Mouse (Mus musculus) cerebellum, adult 8-10 months (tissue): ENCODE data around the gene Hoxc13.

Source experiments
- DNase-seq: peaks from one replicate; pipeline ENCODE4 v3.0.0; 2022

Hoxc13 gene

DNA sequence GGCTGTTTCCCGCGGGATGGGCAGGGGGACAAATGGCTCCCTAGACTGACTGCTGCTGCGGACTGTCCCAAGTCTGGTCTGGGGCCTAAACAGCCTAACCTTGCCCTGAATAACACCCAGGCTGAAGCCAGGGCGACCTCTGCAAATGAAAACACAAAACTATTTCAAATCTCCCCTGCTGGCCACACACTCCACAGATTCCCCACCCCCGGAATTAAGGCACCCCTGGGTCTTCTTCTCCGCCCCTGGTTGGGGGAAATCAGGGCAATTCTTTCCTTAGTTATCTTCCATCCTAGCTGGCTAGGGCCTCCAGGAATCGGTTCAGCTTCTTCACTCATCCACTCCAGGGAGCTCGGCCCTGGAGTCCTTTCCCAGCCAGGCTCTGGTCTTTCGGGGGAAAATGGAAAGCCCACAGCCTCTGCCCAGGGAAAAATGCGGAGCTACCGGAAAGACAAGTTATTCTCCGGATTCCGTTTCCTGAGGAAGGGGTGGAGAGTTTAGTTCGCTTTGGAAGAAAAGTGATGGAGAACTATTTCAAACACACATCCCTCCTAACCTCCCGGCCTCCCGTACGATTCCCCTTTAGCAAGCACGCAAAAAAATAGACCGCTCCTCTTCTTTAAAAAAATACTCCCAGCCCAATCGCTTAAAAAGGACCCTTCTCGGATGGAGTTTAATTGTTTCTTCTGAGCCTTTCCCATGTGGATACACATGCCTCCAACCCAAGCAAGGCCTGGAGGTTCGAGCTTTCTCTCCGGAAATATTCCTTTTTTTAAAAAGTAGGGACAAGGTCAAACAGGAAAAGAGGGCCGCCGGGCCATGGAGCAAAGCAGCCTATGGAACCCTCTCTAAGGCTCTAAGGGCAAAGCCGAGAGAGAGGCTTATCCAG, 44.3 kb downstream of the Hoxc13 start:
- no peak for DNase-seq

DNA sequence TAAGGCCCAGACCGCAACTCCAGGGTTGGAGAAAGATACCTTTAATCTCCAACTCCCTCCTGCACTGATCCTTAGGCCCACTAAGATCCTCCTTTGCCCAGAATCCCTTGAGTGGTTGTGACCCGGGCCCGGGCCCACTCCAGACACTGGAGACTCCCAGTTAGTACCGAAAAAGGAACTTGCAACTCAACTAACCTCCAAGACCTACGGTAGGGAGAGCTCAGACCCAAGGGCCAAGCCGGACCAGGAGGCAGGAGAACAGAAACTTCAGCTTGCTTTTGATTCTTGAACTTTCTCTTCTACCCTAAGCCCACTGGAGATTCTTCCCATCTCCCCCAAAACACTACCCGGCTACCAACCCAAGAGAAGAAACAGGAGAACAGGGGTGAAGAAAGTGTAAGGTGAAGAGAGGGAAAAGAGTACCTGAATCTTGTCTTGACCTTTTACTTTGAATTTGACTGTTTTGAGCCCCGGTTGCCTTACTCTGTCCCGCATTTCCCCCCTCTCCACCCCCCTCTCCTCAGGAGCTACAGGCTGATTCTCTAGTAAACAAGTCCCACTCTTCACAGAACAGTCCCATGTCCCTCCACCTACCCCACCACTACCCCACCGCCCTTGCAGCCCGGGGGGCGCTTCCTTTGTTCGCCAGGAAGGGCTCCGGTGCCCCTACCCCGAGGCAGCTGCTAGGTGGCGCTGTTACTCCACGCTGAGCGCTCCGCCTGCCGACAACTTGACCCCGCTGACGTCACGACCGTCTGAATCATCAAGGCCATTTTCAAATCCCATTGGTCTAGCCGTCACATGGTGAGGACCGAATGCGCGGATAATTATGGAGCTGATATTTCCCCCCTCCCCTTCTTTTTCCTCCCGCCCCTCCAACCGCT, 45.2 kb downstream of the Hoxc13 start:
- no peak for DNase-seq

DNA sequence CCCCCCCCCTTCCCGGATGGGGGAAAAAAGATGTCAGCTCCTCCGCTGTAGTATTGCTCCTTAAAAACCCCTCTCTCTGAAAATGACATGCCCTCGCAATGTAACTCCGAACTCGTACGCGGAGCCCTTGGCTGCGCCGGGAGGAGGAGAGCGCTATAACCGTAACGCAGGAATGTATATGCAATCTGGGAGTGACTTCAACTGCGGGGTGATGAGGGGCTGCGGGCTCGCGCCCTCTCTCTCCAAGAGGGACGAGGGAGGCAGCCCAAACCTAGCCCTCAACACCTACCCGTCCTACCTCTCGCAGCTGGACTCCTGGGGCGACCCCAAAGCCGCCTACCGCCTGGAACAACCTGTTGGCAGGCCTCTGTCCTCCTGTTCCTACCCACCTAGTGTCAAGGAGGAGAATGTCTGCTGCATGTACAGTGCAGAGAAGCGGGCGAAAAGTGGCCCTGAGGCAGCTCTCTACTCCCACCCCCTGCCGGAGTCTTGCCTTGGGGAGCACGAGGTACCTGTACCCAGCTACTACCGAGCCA, 45.9 kb downstream of the Hoxc13 start, which contains the start of gene Hoxc10:
Hoxc10 (plus strand) TSS at position 21 of the 536 bp plus-strand sequence.
- DNase-seq, result no peak

DNA sequence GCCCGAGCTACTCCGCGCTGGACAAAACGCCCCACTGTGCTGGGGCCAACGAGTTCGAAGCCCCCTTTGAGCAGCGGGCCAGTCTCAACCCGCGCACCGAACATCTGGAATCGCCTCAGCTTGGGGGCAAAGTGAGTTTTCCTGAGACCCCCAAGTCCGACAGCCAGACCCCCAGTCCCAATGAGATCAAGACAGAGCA, 46.3 kb downstream of the Hoxc13 start, which contains the start of gene Hoxc5:
Hoxc5 (plus strand) TSS at position 132 of the 199 bp plus-strand sequence.
- DNase-seq, result no peak

DNA sequence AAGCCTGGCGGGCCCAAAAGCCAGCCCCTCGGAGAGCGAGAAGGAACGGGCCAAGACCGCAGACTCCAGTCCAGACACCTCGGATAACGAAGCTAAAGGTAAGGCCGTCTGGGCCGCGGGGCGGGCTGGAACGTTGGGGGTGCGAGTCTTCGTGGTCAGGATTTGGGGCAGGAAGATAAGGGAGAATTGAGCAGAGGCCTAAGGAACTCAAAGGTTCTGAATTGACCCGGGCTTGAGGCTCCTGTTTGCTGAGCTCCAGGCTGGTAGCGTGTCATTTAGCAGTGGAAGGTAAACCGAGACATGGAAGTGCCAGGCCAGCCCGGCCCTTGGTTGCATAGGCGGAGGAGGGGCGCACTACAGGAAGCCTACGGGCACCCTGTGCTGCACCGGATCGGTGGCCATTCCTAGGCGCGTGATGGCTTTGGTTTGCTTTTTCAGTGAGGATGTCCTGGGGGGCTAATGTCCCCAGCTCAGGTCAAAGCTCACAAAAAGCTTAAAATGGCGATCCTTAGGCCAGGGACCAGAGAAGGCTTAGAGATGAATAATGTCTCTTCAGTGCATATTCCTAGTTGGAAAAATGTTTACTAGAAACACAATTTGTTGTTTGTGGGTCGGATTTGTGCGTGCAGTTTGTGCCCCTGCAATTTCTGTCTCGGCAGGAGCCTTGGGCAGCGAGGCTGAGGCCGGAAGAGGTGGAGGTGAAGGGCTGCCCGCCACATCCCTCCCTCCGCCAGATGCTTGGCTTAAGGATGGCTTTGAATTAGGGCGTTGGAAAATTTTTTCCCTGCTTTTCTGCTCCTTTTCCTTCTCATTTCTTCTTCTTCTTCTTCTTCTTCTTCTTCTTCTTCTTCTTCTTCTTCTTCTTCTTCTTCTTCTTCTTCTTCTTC, 46.9 kb downstream of the Hoxc13 start:
- DNase-seq, result no peak

DNA sequence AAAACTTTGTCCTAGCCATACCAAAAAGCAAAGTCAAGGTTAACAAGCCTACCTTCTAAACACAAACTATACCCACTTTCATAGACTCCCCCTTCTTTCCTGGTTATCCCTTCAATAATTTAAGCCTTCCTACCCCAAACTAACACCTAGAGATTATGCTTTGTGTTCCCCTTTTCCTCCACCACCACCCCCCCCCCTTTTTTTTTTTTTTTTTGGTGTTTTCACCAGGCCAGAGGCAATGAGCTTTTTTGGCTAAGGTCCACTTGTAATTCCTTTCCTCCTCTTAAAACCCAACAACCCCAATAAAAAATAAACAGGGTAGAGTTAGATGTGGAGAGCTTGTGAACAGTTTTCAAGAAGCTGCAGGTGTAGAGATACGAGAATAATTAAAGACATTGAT, 48.4 kb downstream of the Hoxc13 start:
- no peak for DNase-seq

DNA sequence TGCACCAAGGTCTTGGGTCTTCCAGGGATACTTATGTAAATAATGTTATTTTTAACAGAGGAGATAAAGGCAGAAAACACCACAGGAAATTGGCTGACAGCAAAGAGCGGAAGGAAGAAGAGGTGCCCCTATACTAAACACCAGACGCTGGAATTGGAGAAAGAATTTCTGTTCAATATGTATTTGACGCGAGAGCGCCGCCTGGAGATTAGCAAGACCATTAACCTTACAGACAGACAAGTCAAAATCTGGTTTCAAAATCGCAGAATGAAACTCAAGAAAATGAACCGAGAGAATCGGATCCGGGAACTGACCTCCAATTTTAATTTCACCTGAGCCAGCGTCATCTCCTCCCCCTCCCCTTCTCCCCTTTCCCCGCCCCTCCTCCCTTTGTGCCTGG, 49.8 kb downstream of the Hoxc13 start:
- no peak for DNase-seq

DNA sequence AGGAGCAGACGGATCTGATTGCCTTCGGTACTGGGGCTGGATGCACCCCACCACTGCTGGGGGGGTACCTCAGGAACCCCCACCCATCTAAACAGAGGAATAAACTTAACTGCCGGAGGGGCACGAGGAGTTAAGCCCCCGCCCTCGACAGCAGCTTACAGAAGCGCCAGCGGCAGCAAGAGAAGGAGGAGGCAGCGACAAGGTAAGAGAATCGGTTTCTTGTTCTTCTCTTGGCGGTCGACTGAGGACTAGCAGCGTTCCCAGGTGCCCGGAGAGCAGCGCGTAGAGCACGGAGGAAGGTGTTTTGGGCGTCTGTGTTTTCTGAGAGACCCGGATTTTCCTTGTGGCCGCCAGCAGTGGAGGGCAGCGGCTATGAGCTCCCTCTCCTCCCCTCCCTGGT, 51.4 kb downstream of the Hoxc13 start:
- DNase-seq, result no peak

DNA sequence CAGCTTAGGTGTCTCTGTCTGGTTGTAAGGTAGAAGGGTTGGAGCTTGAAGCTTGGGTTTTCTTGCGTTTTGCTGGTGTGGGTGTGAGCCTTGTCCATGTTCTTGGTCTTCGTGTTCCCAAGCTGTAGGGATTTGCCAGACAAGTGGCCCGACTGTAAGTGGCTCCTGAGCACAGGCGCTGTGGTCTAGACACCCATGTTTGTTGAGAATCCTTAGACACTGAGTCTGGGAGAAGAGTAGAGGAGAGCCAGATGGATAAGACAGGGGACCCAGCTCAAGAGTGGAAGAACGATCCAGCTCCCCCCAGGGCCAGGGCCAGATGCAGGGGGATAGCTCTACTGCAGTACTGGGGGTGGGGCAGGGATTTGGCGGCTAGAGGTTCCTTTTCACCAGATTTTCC, 51.9 kb downstream of the Hoxc13 start:
- DNase-seq, result no peak

DNA sequence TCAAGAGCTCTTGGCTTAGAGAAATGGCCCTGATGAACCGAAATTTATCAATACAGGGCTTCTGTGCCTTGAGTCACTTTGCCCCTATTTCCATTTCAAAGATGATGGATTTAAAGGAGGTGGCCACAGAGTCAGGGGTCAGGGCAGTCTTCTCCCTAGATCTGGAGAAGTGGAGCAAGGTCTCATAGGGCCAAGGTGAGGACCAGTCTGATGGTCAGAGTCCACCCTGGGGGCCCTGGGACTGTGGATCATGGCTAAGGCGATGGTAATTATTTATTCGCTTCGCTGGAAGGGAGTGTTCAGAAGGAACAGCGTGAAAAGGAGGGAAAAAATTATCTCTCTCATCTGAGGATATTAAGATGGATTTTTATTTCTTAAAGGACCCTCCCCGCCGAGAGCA, 54.1 kb downstream of the Hoxc13 start:
- no peak for DNase-seq

DNA sequence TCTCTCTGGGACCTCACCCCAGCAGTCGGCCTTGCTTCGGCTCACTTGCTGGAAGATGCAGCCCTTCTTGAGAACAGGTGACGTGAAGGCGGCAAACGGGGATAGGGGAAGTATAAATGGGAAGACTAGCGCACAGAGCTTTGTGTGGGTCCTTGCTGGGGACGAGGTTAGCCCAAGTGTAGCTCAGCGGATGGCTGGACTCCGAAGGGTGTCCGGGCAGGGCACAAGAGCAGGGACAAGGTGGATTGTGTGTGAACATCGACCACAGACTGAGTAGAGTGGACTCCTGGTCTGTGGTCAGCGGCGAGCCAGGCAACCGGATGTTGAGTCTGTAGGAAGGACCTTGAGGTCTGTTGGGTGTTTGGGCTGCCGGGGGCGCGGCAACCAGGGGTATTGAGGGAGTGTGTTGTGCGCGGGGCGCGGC, 54.8 kb downstream of the Hoxc13 start:
- no peak for DNase-seq

DNA sequence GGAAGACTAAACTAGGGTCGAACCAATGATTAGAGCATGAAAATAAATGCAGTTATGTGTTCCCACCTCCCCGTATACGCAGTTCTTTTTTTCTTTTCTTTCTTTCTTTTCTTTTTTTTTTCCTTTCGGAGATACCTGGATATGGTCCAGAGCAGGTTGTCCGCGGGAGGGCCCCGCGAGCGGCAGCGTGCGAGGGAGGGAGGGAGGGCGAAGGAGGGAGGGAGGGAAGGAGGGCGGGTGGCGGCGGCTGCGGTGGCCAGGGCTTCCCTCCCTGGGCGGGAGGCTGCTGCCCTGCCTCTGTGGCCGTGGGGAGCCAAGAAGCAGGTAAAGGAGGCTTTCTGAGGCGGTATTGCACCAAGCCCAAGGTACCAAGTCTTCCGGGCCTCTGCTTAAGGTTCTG, 55.3 kb downstream of the Hoxc13 start, which contains the start of gene Hoxc9:
Hoxc9 (plus strand) TSS at position 269 of the 400 bp plus-strand sequence.
- DNase-seq, result no peak

DNA sequence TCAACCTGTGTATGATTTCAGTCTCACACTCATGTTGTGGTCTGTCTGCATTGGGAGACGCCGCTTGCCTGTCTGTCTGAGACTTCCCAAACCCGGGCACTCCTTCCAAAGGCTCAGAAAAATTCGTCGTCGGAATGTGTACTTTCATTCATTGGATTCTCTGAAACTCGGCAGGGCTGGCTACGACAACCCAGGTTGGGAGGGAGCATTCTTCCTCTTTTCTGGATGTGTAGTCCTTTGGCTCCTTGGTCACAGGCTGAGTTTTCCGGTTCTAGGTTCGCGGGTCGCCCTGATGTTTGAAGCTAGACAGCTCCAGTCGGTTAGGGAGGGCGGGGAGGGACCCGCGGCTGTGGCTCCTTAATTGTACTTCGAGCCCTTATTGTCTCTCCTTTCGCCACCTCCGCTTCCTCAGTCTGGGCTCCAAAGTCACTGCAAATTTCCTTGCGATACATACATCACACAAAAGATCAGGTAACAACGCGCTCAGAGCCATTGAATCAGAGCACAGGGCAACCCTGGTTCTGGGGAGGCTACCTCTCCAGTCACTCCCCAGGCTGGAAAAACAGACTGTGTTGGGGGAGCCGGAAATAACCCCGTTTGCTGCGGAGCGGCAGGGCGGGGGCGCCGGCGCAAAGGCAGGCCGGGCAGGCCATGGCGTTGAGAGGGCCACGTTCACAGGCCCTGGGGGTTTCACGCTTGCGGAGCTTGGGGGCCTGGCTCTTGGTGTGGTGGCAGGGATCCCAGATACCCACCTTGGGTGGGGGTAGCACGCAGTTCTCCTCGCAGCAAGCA, 55.9 kb downstream of the Hoxc13 start:
- no peak for DNase-seq

DNA sequence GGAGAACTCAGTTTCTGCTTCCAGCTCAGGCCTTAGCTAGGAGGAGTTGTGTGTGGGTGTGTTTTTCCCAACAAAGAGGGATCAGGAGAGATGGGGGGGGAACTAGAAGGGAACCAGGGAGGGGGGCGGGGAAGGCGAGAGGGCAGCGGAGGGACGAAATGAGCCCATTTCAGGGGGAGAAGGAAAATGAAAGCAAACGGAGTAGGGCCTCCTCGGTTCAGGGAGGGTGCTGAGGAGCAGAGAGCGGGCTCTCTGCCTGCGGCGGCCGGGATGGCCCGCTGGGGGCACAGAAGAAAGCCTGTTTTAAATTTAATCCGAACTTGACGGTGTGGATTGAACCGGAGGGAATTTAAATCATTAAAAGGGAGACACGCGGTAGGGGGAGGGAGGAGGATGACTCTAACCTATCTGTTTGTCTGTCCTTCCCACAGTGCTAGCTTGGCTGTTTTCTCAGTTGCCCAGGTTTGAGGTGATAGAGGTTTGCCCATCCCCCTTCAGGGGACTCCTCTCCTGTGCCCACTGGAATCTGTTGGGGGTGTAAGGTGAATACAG, 56.6 kb downstream of the Hoxc13 start:
- DNase-seq, result no peak
